Mouse (Mus musculus): ENCODE measurements around the gene Tkfc. TPM values are rescaled to one million over a fixed set of nuclear protein-coding genes. Genes with fewer than 3 reads are reported as not detected.

Tkfc gene
- polyA plus RNA-seq, 1 experiment: 16.7 TPM

GRCm38 (mm10) chr19:10580761-10581160 lies 24.7 kb downstream of the Tkfc start:
- Histone ChIP-seq H3K79me2 (ENCODE audit: control insufficient read depth, insufficient read depth) (peaks cover 26% of the 10 kb centered on the region), H3ac (ENCODE audit: control insufficient read depth, insufficient read length) (no peak overlapping the region), H3K36me3 (ENCODE audit: control insufficient read depth, insufficient read depth) (no peaks in the 10 kb centered on the region), H3K4me3 (no peak overlapping the region), H3K4me2 (ENCODE audit: low read depth) (no peak overlapping the region), H3K27me3 (ENCODE audit: control insufficient read depth, insufficient read depth, insufficient read length) (no peaks in the 10 kb centered on the region)
- no peak for TF ChIP-seq E2F4 (IDR thresholded peaks at IDR 0.05; ENCODE audit: insufficient read depth)
- TF ChIP-seq TCF3 (IDR thresholded peaks at IDR 0.05; ENCODE audit: insufficient read length, low read depth): no peak

- no peak overlapping the region for H3K4me3 ChIP-seq
- H3ac ChIP-seq (ENCODE audit: control insufficient read depth, insufficient read length): no peak overlapping the region
- TF ChIP-seq TCF12 (IDR thresholded peaks at IDR 0.05; ENCODE audit: insufficient read depth, poor library complexity, severe bottlenecking): no peak
- no peak for TF ChIP-seq TCF3 (IDR thresholded peaks at IDR 0.05; ENCODE audit: insufficient read length, low read depth)
- no peak for TF ChIP-seq CEBPB (IDR thresholded peaks at IDR 0.05; ENCODE audit: insufficient read depth, poor library complexity, severe bottlenecking)
- no peak for TF ChIP-seq MYOG (IDR thresholded peaks at IDR 0.05; ENCODE audit: control insufficient read depth in 1 of 3, insufficient read depth in 1 of 3, insufficient read length in 2 of 3, low read depth in 2 of 3)
- TF ChIP-seq REST (IDR thresholded peaks at IDR 0.05; ENCODE audit: insufficient read depth, insufficient read length): no peak
- no peak for TF ChIP-seq MAX (IDR thresholded peaks at IDR 0.05; ENCODE audit: low read depth)
- no peak for TF ChIP-seq POLR2AphosphoS2 (IDR thresholded peaks at IDR 0.05; ENCODE audit: insufficient read length, low read depth)
- no peak for TF ChIP-seq MYOD1 (IDR thresholded peaks at IDR 0.05; ENCODE audit: control insufficient read depth in 1 of 3, insufficient read length in 2 of 3, low read depth in 2 of 3)
- TF ChIP-seq SRF (IDR thresholded peaks at IDR 0.05; ENCODE audit: control insufficient read depth, insufficient read length, low read depth): no peak
- TF ChIP-seq E2F4 (IDR thresholded peaks at IDR 0.05; ENCODE audit: insufficient read depth): no peak
- no peak for TF ChIP-seq USF1 (IDR thresholded peaks at IDR 0.05; ENCODE audit: low read depth)
- TF ChIP-seq POLR2A (IDR thresholded peaks at IDR 0.05; ENCODE audit: insufficient read length, low read depth): no peak
- H3K36me3 ChIP-seq (ENCODE audit: control insufficient read depth, insufficient read depth): peaks cover under 1% of the 10 kb centered on the region
- H3K79me2 ChIP-seq (ENCODE audit: control insufficient read depth, insufficient read depth): peaks cover 32% of the 10 kb centered on the region
- no peaks in the 10 kb centered on the region for H3K27me3 ChIP-seq (ENCODE audit: control insufficient read depth, insufficient read depth, insufficient read length)
- H3K4me2 ChIP-seq (ENCODE audit: low read depth): no peak overlapping the region
These were observed 25.4 kb downstream of the Tkfc start for GRCm38 (mm10) chr19:10580102-10580501.

- peak within 1 kb of the TSS; percentile 88 for H3K4me2 ChIP-seq (ENCODE audit: low read depth)
- H3K36me3 ChIP-seq (ENCODE audit: control insufficient read depth, insufficient read depth): peaks cover 25% of the 10 kb centered on the region
- no peak for TF ChIP-seq MAX (IDR thresholded peaks at IDR 0.05; ENCODE audit: low read depth)
- TF ChIP-seq MYOD1 (IDR thresholded peaks at IDR 0.05; ENCODE audit: control insufficient read depth in 1 of 3, insufficient read length in 2 of 3, low read depth in 2 of 3): no peak
- TF ChIP-seq USF1 (IDR thresholded peaks at IDR 0.05; ENCODE audit: low read depth): no peak
- peak; percentile 85 for TF ChIP-seq POLR2A (IDR thresholded peaks at IDR 0.05; ENCODE audit: insufficient read length, low read depth)
- no peak for TF ChIP-seq E2F4 (IDR thresholded peaks at IDR 0.05; ENCODE audit: insufficient read depth)
- peak; percentile 79 for TF ChIP-seq POLR2AphosphoS2 (IDR thresholded peaks at IDR 0.05; ENCODE audit: insufficient read length, low read depth)
- TF ChIP-seq MYOG (IDR thresholded peaks at IDR 0.05; ENCODE audit: control insufficient read depth in 1 of 3, insufficient read depth in 1 of 3, insufficient read length in 2 of 3, low read depth in 2 of 3): no peak
- no peak for TF ChIP-seq SRF (IDR thresholded peaks at IDR 0.05; ENCODE audit: control insufficient read depth, insufficient read length, low read depth)
- H3ac ChIP-seq (ENCODE audit: control insufficient read depth, insufficient read length): peak within 1 kb of the TSS; percentile 23
- H3K4me3 ChIP-seq: peak within 1 kb of the TSS; percentile 62
- peaks cover 33% of the 10 kb centered on the region for H3K79me2 ChIP-seq (ENCODE audit: control insufficient read depth, insufficient read depth)
- H3K27me3 ChIP-seq (ENCODE audit: control insufficient read depth, insufficient read depth, insufficient read length): no peaks in the 10 kb centered on the region
These were observed 28.5 kb downstream of the Tkfc start, which contains the start of the genes Cyb561a3 and Tmem138 for GRCm38 (mm10) chr19:10576690-10577561. Gene Cyb561a3 (plus strand): TSS chr19:10577172. Gene Tmem138 (minus strand): TSS chr19:10577362.

- Histone ChIP-seq H3K4me3 (no peak overlapping the region), H3K79me2 (ENCODE audit: control insufficient read depth, insufficient read depth) (no peaks in the 10 kb centered on the region), H3K4me2 (ENCODE audit: low read depth) (no peak overlapping the region), H3K27me3 (ENCODE audit: control insufficient read depth, insufficient read depth, insufficient read length) (no peaks in the 10 kb centered on the region), H3K36me3 (ENCODE audit: control insufficient read depth, insufficient read depth) (peaks cover 35% of the 10 kb centered on the region), H3ac (ENCODE audit: control insufficient read depth, insufficient read length) (no peak overlapping the region)
- TF ChIP-seq REST (IDR thresholded peaks at IDR 0.05; ENCODE audit: insufficient read depth, insufficient read length): no peak
- TF ChIP-seq USF1 (IDR thresholded peaks at IDR 0.05; ENCODE audit: low read depth): no peak
- peak in 1 of 3 experiments; percentile 8 for TF ChIP-seq MYOG (IDR thresholded peaks at IDR 0.05; ENCODE audit: control insufficient read depth in 1 of 3, insufficient read depth in 1 of 3, insufficient read length in 2 of 3, low read depth in 2 of 3)
- no peak for TF ChIP-seq POLR2A (IDR thresholded peaks at IDR 0.05; ENCODE audit: insufficient read length, low read depth)
- peak in 1 of 3 experiments; percentile 57 for TF ChIP-seq MYOD1 (IDR thresholded peaks at IDR 0.05; ENCODE audit: control insufficient read depth in 1 of 3, insufficient read length in 2 of 3, low read depth in 2 of 3)
These were observed 35.8 kb downstream of the Tkfc start for GRCm38 (mm10) chr19:10569627-10570026.

- Histone ChIP-seq H3K27me3 (ENCODE audit: control insufficient read depth, insufficient read depth, insufficient read length) (no peaks in the 10 kb centered on the region), H3K4me3 (no peak overlapping the region), H3K36me3 (ENCODE audit: control insufficient read depth, insufficient read depth) (peaks cover 7% of the 10 kb centered on the region), H3K79me2 (ENCODE audit: control insufficient read depth, insufficient read depth) (no peaks in the 10 kb centered on the region), H3ac (ENCODE audit: control insufficient read depth, insufficient read length) (no peak overlapping the region), H3K4me2 (ENCODE audit: low read depth) (peak overlapping the region; percentile 43)
- TF ChIP-seq TCF12 (IDR thresholded peaks at IDR 0.05; ENCODE audit: insufficient read depth, poor library complexity, severe bottlenecking): no peak
- no peak for TF ChIP-seq POLR2AphosphoS2 (IDR thresholded peaks at IDR 0.05; ENCODE audit: insufficient read length, low read depth)
- TF ChIP-seq SRF (IDR thresholded peaks at IDR 0.05; ENCODE audit: control insufficient read depth, insufficient read length, low read depth): no peak
- no peak for TF ChIP-seq E2F4 (IDR thresholded peaks at IDR 0.05; ENCODE audit: insufficient read depth)
- TF ChIP-seq POLR2A (IDR thresholded peaks at IDR 0.05; ENCODE audit: insufficient read length, low read depth): no peak
- no peak for TF ChIP-seq REST (IDR thresholded peaks at IDR 0.05; ENCODE audit: insufficient read depth, insufficient read length)
These were observed 40.2 kb downstream of the Tkfc start for GRCm38 (mm10) chr19:10565217-10565616.

All from myocyte (in vitro differentiated cells).